Mouse (Mus musculus): ENCODE measurements around the gene Yaf2. TPM values are rescaled to one million over a fixed set of nuclear protein-coding genes. Genes with fewer than 3 reads are reported as not detected.
"Not testable (repeated sequence)": the region's sequence is repeated elsewhere in the genome, so short reads cannot be mapped to it uniquely, and the experiment has no call there.

The Yaf2 gene
- polyA plus RNA-seq, 1 experiment from 2014 or later, result 122 TPM

GRCm38 (mm10) chr15:93255295-93255694, 81.4 kb downstream of the Yaf2 start:
- 90% methylated on average over 10 of the region's 10 CpGs for WGBS
- no peak overlapping the region for H3K9ac ChIP-seq (replicated peaks; ENCODE audit: low read length)
- no peak for DNase-seq
- ATAC-seq (ENCODE audit: low FRiP score, low TSS enrichment), result no peak
- no peak overlapping the region for H3K27ac ChIP-seq (replicated peaks; ENCODE audit: low read depth, low read length)
- no peaks in the 10 kb centered on the region for H3K9me3 ChIP-seq (ENCODE audit: control insufficient read depth, low read length)
- H3K4me1 ChIP-seq (ENCODE audit: control insufficient read depth, insufficient read depth, low read length), result no peaks in the 10 kb centered on the region
- H3K36me3 ChIP-seq (ENCODE audit: control insufficient read depth, insufficient read depth, low read length), result peaks cover 37% of the 10 kb centered on the region
- H3K27me3 ChIP-seq (ENCODE audit: control insufficient read depth, insufficient read depth, low read length), result no peaks in the 10 kb centered on the region
- no peak overlapping the region for H3K4me2 ChIP-seq (ENCODE audit: low read length)
- H3K4me3 ChIP-seq (replicated peaks; ENCODE audit: low read depth, low read length), result no peak overlapping the region

GRCm38 (mm10) chr15:93253172-93253571, 83.6 kb downstream of the Yaf2 start:
- Histone ChIP-seq H3K27me3 (ENCODE audit: control insufficient read depth, insufficient read depth, low read length) (no peaks in the 10 kb centered on the region), H3K4me1 (ENCODE audit: control insufficient read depth, insufficient read depth, low read length) (no peaks in the 10 kb centered on the region), H3K9ac (replicated peaks; ENCODE audit: low read length) (no peak overlapping the region), H3K27ac (replicated peaks; ENCODE audit: low read depth, low read length) (no peak overlapping the region), H3K9me3 (ENCODE audit: control insufficient read depth, low read length) (no peaks in the 10 kb centered on the region), H3K4me3 (replicated peaks; ENCODE audit: low read depth, low read length) (no peak overlapping the region), H3K4me2 (ENCODE audit: low read length) (no peak overlapping the region), H3K36me3 (ENCODE audit: control insufficient read depth, insufficient read depth, low read length) (peaks cover 29% of the 10 kb centered on the region)
- WGBS, result 83% methylated on average over 8 of the region's 8 CpGs
- ATAC-seq (ENCODE audit: low FRiP score, low TSS enrichment) (no peak), DNase-seq (no peak)

- DNase-seq, result no peak
These were observed 84.3 kb downstream of the Yaf2 start for GRCm38 (mm10) chr15:93252396-93252795.

GRCm38 (mm10) chr15:93251553-93252250, 85.0 kb downstream of the Yaf2 start:
- Histone ChIP-seq H3K9me3 (ENCODE audit: control insufficient read depth, low read length) (no peaks in the 10 kb centered on the region), H3K27me3 (ENCODE audit: control insufficient read depth, insufficient read depth, low read length) (no peaks in the 10 kb centered on the region), H3K27ac (replicated peaks; ENCODE audit: low read depth, low read length) (no peak overlapping the region), H3K9ac (replicated peaks; ENCODE audit: low read length) (no peak overlapping the region), H3K4me2 (ENCODE audit: low read length) (no peak overlapping the region), H3K4me3 (replicated peaks; ENCODE audit: low read depth, low read length) (no peak overlapping the region), H3K36me3 (ENCODE audit: control insufficient read depth, insufficient read depth, low read length) (peaks cover 30% of the 10 kb centered on the region), H3K4me1 (ENCODE audit: control insufficient read depth, insufficient read depth, low read length) (no peaks in the 10 kb centered on the region)
- ATAC-seq (ENCODE audit: low FRiP score, low TSS enrichment), result no peak
- peak; percentile 53 for DNase-seq
- WGBS, result 87% methylated on average over 13 of the region's 13 CpGs

More at GRCm38 (mm10) chr15:93252396-93252795, 84.3 kb downstream of the Yaf2 start:
- H3K9ac ChIP-seq (replicated peaks; ENCODE audit: low read length), result no peak overlapping the region
- peaks cover 28% of the 10 kb centered on the region for H3K36me3 ChIP-seq (ENCODE audit: control insufficient read depth, insufficient read depth, low read length)
- 89% methylated on average over 6 of the region's 6 CpGs for WGBS
- H3K4me1 ChIP-seq (ENCODE audit: control insufficient read depth, insufficient read depth, low read length), result no peaks in the 10 kb centered on the region
- no peak overlapping the region for H3K4me2 ChIP-seq (ENCODE audit: low read length)
- no peak overlapping the region for H3K27ac ChIP-seq (replicated peaks; ENCODE audit: low read depth, low read length)
- H3K4me3 ChIP-seq (replicated peaks; ENCODE audit: low read depth, low read length), result no peak overlapping the region
- ATAC-seq (ENCODE audit: low FRiP score, low TSS enrichment), result no peak
- H3K9me3 ChIP-seq (ENCODE audit: control insufficient read depth, low read length), result no peaks in the 10 kb centered on the region
- no peaks in the 10 kb centered on the region for H3K27me3 ChIP-seq (ENCODE audit: control insufficient read depth, insufficient read depth, low read length)

GRCm38 (mm10) chr15:93243202-93243601, 93.5 kb downstream of the Yaf2 start:
- Histone ChIP-seq H3K9me3 (ENCODE audit: control insufficient read depth, low read length) (no peaks in the 10 kb centered on the region), H3K36me3 (ENCODE audit: control insufficient read depth, insufficient read depth, low read length) (peaks cover 43% of the 10 kb centered on the region), H3K4me2 (ENCODE audit: low read length) (no peak overlapping the region), H3K4me3 (replicated peaks; ENCODE audit: low read depth, low read length) (no peak overlapping the region), H3K9ac (replicated peaks; ENCODE audit: low read length) (no peak overlapping the region), H3K27ac (replicated peaks; ENCODE audit: low read depth, low read length) (no peak overlapping the region), H3K27me3 (ENCODE audit: control insufficient read depth, insufficient read depth, low read length) (no peaks in the 10 kb centered on the region), H3K4me1 (ENCODE audit: control insufficient read depth, insufficient read depth, low read length) (no peaks in the 10 kb centered on the region)
- ATAC-seq (ENCODE audit: low FRiP score, low TSS enrichment), result no peak
- 70% methylated on average over 10 of the region's 10 CpGs for WGBS
- no peak for DNase-seq

- H3K9ac ChIP-seq (replicated peaks; ENCODE audit: low read length); H3K27ac ChIP-seq (replicated peaks; ENCODE audit: low read depth, low read length); DNase-seq; ATAC-seq (ENCODE audit: low FRiP score, low TSS enrichment); H3K4me1 ChIP-seq (ENCODE audit: control insufficient read depth, insufficient read depth, low read length); H3K36me3 ChIP-seq (ENCODE audit: control insufficient read depth, insufficient read depth, low read length); H3K27me3 ChIP-seq (ENCODE audit: control insufficient read depth, insufficient read depth, low read length); H3K4me2 ChIP-seq (ENCODE audit: low read length); H3K4me3 ChIP-seq (replicated peaks; ENCODE audit: low read depth, low read length); H3K9me3 ChIP-seq (ENCODE audit: control insufficient read depth, low read length): not testable (repeated sequence)
- WGBS, result 95% methylated on average over 10 of the region's 10 CpGs
These were observed 100.3 kb downstream of the Yaf2 start for GRCm38 (mm10) chr15:93236456-93236855.

Other genes with a start within 250 kb of the Yaf2 start
- gene Gxylt1, start 61.8 kb downstream of the Yaf2 start, polyA plus RNA-seq (2014; fragmentation: Nextera tagmentation; extraction: Ambion mirVana), result 5.0 and 7.3 TPM in 2 replicates
- gene Zcrb1, start 61.4 kb upstream of the Yaf2 start, polyA plus RNA-seq (2014; fragmentation: Nextera tagmentation; extraction: Ambion mirVana), result 148 and 157 TPM in 2 replicates
- gene Pphln1, start 61.4 kb upstream of the Yaf2 start, polyA plus RNA-seq (2014; fragmentation: Nextera tagmentation; extraction: Ambion mirVana), result 35.4 and 38.5 TPM in 2 replicates

Data from midbrain, embryonic 14.5 days (tissue).